Mouse (Mus musculus) intestine, embryonic 16.5 days (tissue): ENCODE data around the gene H2-M5. TPM values are rescaled to one million over a fixed set of nuclear protein-coding genes. Genes with fewer than 3 reads are reported as not detected.
A peak's percentile ranks its signal among the peaks of the same experiment; 100 is the strongest.
"Not testable (repeated sequence)": the region's sequence is repeated elsewhere in the genome, so short reads cannot be mapped to it uniquely, and the experiment has no call there.

ENCODE experiments used
- ATAC-seq: fragments of 200-750 bp; cut with Nextera tagmentation; 2 replicates; pipeline ENCODE4 v1.8.0; 2017; ENCODE audit warnings: moderate TSS enrichment, moderate library complexity
- H3K27ac ChIP-seq: fragments of 300-500 bp; sonication (generic); 2 replicates; pipeline ENCODE4 v1.5.1; 2014; ENCODE audit warnings: mild to moderate bottlenecking, low read length
- H3K27me3 ChIP-seq: fragments of 300-500 bp; sonication (generic); replicated peaks from 2 replicates; pipeline ENCODE4 v1.6.1; 2014; ENCODE audit warnings: low read length, control low read depth, mixed read lengths; ENCODE audit not compliant: control insufficient read depth, insufficient read depth
- H3K36me3 ChIP-seq: fragments of 300-500 bp; sonication (generic); 2 replicates; pipeline ENCODE4 v1.6.1; 2014; ENCODE audit warnings: low read length, control low read depth; ENCODE audit not compliant: control insufficient read depth, insufficient read depth
- H3K4me1 ChIP-seq: fragments of 300-500 bp; sonication (generic); 2 replicates; pipeline ENCODE4 v1.6.1; 2014; ENCODE audit warnings: low read length, control low read depth, mixed read lengths; ENCODE audit not compliant: control insufficient read depth, insufficient read depth
- H3K4me2 ChIP-seq: fragments of 300-500 bp; sonication (generic); 2 replicates; pipeline ENCODE4 v1.6.1; 2014; ENCODE audit warnings: low read depth, low read length, control low read depth
- H3K4me3 ChIP-seq: fragments of 300-500 bp; sonication (generic); 2 replicates; pipeline ENCODE4 v1.5.1; 2014; ENCODE audit warnings: mild to moderate bottlenecking, low read length
- H3K9ac ChIP-seq: fragments of 300-500 bp; sonication (generic); 2 replicates; pipeline ENCODE4 v1.6.1; 2014; ENCODE audit warnings: low read depth, low read length
- H3K9me3 ChIP-seq: fragments of 300-500 bp; sonication (generic); 2 replicates; pipeline ENCODE4 v1.6.1; 2016; ENCODE audit warnings: low read length, control low read depth; ENCODE audit not compliant: control insufficient read depth
- WGBS: fragments of 180-500 bp; shearing (Covaris S2); extraction: QIAGEN DNeasy Blood & Tissue Kit; methylation state at CpG from one replicate; pipeline ENCODE4 v1.1.7; 2014; 5-methylcytosine and 5-hydroxymethylcytosine counted together
- polyA plus RNA-seq: library from polyadenylated mRNA; unstranded; fragments of >200 nt; fragmentation: Nextera tagmentation; extraction: Ambion mirVana; gene quantifications from 2 replicates; pipeline ENCODE4 v1.2.1, GENCODE M21; 2015

The H2-M5 gene
- 0.16 and 0.22 TPM in 2 replicates for polyA plus RNA-seq

DNA sequence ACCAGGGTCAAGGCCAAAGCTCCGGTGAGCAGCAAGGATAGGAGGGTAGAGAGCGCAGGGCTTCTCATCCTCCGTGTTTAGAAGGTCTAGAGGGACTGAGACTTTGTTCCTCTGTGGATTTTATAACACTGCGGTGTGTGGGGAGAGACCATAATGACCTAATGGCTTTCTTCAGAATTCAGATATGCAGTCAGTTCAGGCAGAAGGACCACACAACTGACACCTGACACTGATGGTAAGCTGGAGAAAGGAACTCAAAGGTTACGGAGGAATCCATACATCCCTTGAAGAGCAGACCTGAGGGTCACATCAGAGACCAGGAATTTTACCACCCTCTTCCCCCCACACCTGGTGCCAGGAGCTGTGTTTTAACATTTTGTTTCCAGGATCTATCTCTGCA is at the start of gene H2-M5:
TSS of gene H2-M5 (minus strand) at position 101 of the 400 bp plus-strand sequence.
- H3K4me3 ChIP-seq, result peak within 1 kb of the TSS; percentile 26
- H3K27ac ChIP-seq, result no peak within 1 kb of the TSS
- WGBS, result 26% methylated on average over 5 of the region's 5 CpGs

DNA sequence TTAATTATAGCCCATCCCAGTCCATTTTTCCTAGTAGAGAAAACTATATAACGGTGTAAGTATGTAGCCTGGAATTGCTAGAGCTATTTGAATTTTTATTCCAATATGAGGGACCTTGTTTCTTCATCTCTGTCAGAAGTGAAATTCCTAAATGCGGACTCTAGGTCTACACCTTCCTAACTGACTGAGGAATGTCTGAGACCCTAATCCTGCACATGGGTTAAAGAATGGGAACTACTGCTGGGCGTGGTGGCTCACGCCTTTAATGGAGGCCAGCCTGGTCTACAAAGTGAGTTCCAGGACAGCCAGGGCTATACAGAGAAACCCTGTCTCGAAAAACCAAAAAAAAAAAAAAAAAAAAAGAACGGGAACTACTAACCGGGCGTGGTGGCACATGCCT is 39.8 kb upstream of the H2-M5 start:
- H3K27ac ChIP-seq, result peak overlapping the region; percentile 95
- ATAC-seq, result 0 out of 2 replicates have a peak, but pooled peaks have one; percentile 13
- WGBS, result 53% methylated on average over 8 of the region's 8 CpGs
- peak overlapping the region; percentile 60 for H3K9ac ChIP-seq
- no peaks in the 10 kb centered on the region for H3K36me3 ChIP-seq
- no peaks in the 10 kb centered on the region for H3K9me3 ChIP-seq
- H3K4me2 ChIP-seq, result peak overlapping the region; percentile 63
- no peaks in the 10 kb centered on the region for H3K27me3 ChIP-seq
- no peaks in the 10 kb centered on the region for H3K4me1 ChIP-seq
- peak overlapping the region; percentile 65 for H3K4me3 ChIP-seq

More for the DNA sequence above, at the start of gene H2-M5:
- Histone ChIP-seq H3K9ac (0 out of 2 replicates have a peak within 1 kb of the TSS, but pooled peaks have one; percentile 48), H3K4me2 (peak within 1 kb of the TSS; percentile 50), H3K36me3 (no peaks in the 10 kb centered on the region), H3K9me3 (no peaks in the 10 kb centered on the region), H3K27me3 (peaks cover 17% of the 10 kb centered on the region; the same call in 1 of the 2 replicates), H3K4me1 (no peaks in the 10 kb centered on the region)
- ATAC-seq, result no peak

DNA sequence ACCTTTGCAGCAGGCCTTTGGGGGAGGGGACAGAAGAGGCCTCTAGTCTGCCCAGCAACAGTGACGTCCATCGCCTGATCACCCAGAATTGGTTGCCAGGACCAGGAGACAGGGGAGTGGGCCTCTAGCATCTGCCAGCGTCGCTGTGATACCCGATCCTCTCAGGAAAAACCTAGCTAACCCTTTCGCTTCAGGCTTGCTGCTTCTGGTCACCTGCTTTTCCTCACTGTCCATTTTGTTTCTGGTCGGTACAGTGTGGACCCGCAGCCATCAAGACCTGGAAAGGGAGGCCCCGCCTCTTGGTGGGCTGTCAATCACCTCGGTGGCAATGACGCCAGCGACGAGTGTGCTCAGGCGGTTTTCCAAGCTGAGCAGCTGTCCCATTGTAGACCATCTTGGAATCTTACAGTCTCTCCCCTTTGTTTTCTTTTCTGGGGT is 39.4 kb upstream of the H2-M5 start:
- no peaks in the 10 kb centered on the region for H3K9me3 ChIP-seq
- peak overlapping the region; percentile 63 for H3K4me2 ChIP-seq
- peak overlapping the region; percentile 60 for H3K9ac ChIP-seq
- H3K27me3 ChIP-seq, result no peaks in the 10 kb centered on the region
- peak overlapping the region; percentile 95 for H3K27ac ChIP-seq
- peak overlapping the region; percentile 65 for H3K4me3 ChIP-seq
- WGBS, result under 1% methylated on average over 14 of the region's 14 CpGs
- H3K36me3 ChIP-seq, result no peaks in the 10 kb centered on the region
- H3K4me1 ChIP-seq, result no peaks in the 10 kb centered on the region
- ATAC-seq, result peak; percentile 99

DNA sequence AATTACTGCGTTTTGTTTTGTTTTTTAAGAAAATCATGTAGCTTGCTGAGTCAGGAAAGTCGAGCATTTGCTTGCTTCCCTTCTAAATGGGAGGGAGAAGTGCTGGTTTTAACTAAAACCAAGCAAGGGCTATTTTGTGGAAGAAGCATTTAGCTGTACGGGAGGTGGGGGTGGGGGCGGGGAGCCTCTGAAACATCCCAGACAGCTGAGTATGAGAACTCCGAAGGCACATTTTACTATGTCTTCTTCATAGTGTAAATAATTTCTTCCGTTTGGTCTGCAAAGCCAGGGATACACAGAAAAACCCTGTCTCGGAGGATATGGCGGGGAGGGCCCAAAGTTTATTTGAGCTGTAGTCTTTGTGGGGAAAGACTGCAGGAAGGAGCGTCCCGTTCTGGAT is 38.9 kb upstream of the H2-M5 start:
- peak overlapping the region; percentile 63 for H3K4me2 ChIP-seq

DNA sequence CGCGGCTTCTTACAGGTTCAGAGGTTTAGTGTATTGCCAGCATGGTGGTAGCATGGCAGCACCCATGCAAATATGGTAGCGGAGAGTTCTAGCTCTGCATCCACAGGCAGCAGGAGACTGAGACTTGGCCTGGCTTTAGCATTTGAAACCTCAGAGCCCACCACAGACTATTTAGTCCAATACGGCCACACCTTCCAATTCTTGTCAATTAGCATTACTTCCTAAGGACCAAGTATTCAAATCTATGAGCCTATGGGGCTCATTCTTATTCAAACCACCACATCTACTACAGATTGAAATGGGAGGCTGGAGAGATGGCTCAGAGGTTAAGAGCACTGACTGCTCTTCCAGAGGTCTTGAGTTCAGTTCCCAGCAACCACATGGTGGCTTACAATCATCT is 38.1 kb upstream of the H2-M5 start:
- ATAC-seq, result no peak
- H3K9ac ChIP-seq, result no peak overlapping the region
- H3K27me3 ChIP-seq, result no peaks in the 10 kb centered on the region
- H3K4me2 ChIP-seq, result no peak overlapping the region
- WGBS, result 95% methylated on average over 4 of the region's 4 CpGs
- no peaks in the 10 kb centered on the region for H3K36me3 ChIP-seq
- no peak overlapping the region for H3K4me3 ChIP-seq
- H3K9me3 ChIP-seq, result no peaks in the 10 kb centered on the region
- peak overlapping the region; percentile 95; the same call in 1 of the 2 replicates for H3K27ac ChIP-seq
- H3K4me1 ChIP-seq, result no peaks in the 10 kb centered on the region

More for the DNA sequence above, 38.9 kb upstream of the H2-M5 start:
- Histone ChIP-seq H3K27ac (peak overlapping the region; percentile 95), H3K36me3 (no peaks in the 10 kb centered on the region), H3K4me3 (peak overlapping the region; percentile 65), H3K9ac (peak overlapping the region; percentile 60), H3K27me3 (no peaks in the 10 kb centered on the region), H3K9me3 (no peaks in the 10 kb centered on the region), H3K4me1 (no peaks in the 10 kb centered on the region)
- WGBS, result 8% methylated on average over 10 of the region's 10 CpGs
- ATAC-seq, result peak; percentile 60; the same call in 1 of the 2 replicates

DNA sequence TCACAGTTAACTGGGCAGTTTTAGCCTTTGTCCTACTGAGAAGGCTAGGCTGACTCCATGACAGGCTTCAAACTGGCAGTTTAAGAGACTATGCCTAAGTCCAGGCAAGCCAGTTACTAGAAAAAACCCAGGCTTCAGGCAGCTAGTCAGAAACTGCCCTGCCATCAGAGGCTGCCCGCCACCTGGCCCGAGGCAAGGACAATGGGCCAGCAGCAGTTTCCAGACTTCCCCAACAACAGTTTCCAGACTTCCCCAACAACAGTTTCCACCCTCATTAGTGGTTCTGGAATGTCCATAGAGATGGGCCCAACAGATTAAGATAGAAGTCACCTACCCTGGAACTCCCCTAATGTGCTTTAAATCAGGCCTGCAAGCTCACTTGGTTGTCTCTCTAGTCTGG is 37.1 kb upstream of the H2-M5 start:
- no peak overlapping the region for H3K4me3 ChIP-seq
- H3K4me2 ChIP-seq, result no peak overlapping the region
- no peaks in the 10 kb centered on the region for H3K9me3 ChIP-seq
- no peak for ATAC-seq
- 90% methylated on average over 2 of the region's 2 CpGs for WGBS
- no peaks in the 10 kb centered on the region for H3K27me3 ChIP-seq
- H3K4me1 ChIP-seq, result no peaks in the 10 kb centered on the region
- H3K9ac ChIP-seq, result no peak overlapping the region
- H3K36me3 ChIP-seq, result no peaks in the 10 kb centered on the region
- H3K27ac ChIP-seq, result no peak overlapping the region

DNA sequence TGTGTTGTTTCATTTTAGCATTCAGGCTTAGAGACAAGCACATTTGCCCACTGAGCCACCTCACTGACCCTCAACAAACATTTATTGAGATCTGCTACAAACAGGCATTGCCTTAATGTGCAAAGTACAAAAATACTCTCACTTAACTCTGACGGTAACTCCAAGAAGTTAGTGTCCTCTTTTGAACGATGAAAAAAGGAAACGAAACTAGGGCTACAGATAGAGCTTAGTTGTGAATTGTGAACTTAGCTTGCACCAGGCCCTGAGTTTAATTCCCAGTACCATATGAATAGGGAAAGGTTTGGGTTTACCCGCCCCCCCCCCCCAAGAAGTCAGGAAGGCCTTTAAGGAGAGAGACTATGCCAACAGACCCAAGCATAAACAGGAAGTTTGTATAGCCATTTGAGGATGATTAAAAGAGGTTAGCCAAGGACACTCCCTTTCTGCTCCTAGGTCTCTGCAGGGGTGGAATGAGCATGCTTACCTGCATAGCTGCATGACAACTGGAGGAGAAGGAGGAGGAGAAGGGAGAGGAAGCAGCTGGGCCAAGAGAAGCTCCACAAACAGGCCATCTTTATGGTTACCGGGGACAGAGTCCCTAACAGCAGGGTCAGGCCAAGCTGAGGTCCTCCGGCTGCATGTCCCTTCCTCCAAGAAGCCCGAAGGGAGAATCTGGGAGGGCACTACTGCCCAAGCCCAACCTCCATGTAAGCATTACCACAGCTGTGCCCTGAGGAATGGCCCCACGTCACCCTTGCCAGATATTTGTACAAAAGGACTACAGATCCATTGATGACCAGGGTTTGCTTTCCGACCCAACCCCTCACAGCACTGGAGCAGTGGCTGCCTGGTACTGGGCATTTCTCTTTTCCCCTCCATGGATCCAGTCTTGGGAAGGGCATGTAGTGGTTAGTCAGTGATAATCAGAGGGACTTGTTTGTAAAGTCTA is 33.6 kb upstream of the H2-M5 start, which contains the start of gene Mog:
TSS of gene Mog (minus strand) at position 771 of the 949 bp plus-strand sequence.
- no peak for ATAC-seq
- no peak within 1 kb of the TSS for H3K4me2 ChIP-seq

DNA sequence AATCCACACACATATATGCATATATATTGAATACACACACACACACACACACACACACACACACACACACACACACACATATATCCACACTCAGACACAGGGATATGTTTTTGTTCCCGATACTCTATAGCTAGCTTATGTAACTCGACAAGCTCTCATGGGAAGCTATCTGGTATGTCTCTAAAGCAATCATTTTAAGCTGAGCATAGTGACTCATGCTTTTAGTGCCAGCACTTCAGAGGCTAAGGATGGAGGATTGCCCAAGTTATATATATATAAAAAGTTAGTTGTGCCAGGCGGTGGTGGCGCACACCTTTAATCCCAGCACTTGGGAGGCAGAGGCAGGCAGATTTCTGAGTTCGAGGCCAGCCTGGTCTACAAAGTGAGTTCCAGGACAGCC is 29.9 kb upstream of the H2-M5 start:
- not testable (repeated sequence) for H3K4me2 ChIP-seq, H3K9me3 ChIP-seq, H3K27me3 ChIP-seq, H3K4me3 ChIP-seq, ATAC-seq, H3K36me3 ChIP-seq, H3K27ac ChIP-seq, H3K9ac ChIP-seq, H3K4me1 ChIP-seq
- WGBS, result 89% methylated on average over 5 of the region's 5 CpGs

More for the DNA sequence above, 33.6 kb upstream of the H2-M5 start, which contains the start of gene Mog:
- H3K9ac ChIP-seq, result no peak within 1 kb of the TSS
- 77% methylated on average over 9 of the region's 9 CpGs for WGBS
- no peak within 1 kb of the TSS for H3K4me3 ChIP-seq
- no peaks in the 10 kb centered on the region for H3K4me1 ChIP-seq
- H3K27ac ChIP-seq, result no peak within 1 kb of the TSS
- no peaks in the 10 kb centered on the region for H3K9me3 ChIP-seq
- no peaks in the 10 kb centered on the region for H3K27me3 ChIP-seq
- H3K36me3 ChIP-seq, result no peaks in the 10 kb centered on the region

DNA sequence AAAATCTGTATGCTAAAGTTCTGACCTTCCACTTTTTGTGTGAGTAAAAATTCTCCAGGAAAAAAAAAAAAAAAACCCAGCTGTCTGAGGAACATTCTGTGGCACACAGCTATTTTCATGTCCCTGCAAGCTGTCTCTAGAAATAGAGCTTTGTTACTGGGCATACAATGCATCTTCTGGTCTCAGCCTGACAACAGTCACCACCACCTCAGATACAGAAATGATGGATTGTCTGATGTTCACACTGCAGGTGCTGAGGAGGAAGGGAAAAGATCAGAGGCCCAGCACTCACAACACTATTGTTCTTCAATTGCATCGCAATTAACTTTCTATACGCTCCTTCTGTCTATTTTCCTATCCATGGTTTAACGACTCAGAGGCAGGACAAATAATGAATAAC is 29.0 kb upstream of the H2-M5 start:
- H3K4me2 ChIP-seq, result no peak overlapping the region
- no peak overlapping the region for H3K9ac ChIP-seq
- no peaks in the 10 kb centered on the region for H3K36me3 ChIP-seq
- ATAC-seq, result no peak
- no peak overlapping the region for H3K27ac ChIP-seq
- no peak overlapping the region for H3K4me3 ChIP-seq
- no peaks in the 10 kb centered on the region for H3K9me3 ChIP-seq
- no peaks in the 10 kb centered on the region for H3K4me1 ChIP-seq
- 73% methylated on average over 3 of the region's 3 CpGs for WGBS
- no peaks in the 10 kb centered on the region for H3K27me3 ChIP-seq
